Mouse (Mus musculus): Measurements from ENCODE around the gene Klre1. TPM values are rescaled to one million over a fixed set of nuclear protein-coding genes. Genes with fewer than 3 reads are reported as not detected.

The Klre1 gene
- polyA plus RNA-seq, 1 experiment from 2014 or later = not detected

Other genes with a start within 250 kb of the Klre1 start
- not detected in 2 replicates for gene 4922502D21Rik, start 246.1 kb upstream of the Klre1 start, polyA plus RNA-seq (2015; fragmentation: Nextera tagmentation; extraction: Ambion mirVana)
- 1.1 and 1.3 TPM in 2 replicates for gene Clec12a, start 235.2 kb upstream of the Klre1 start, polyA plus RNA-seq (2015; fragmentation: Nextera tagmentation; extraction: Ambion mirVana)
- 0.12 and 0.21 TPM in 2 replicates for gene Clec12b, start 192.0 kb upstream of the Klre1 start, polyA plus RNA-seq (2015; fragmentation: Nextera tagmentation; extraction: Ambion mirVana)
- gene Clec1b, start 180.6 kb upstream of the Klre1 start, polyA plus RNA-seq (2015; fragmentation: Nextera tagmentation; extraction: Ambion mirVana) = 3.9 and 4.7 TPM in 2 replicates
- 0.39 and 0.45 TPM in 2 replicates for gene Clec9a, start 169.0 kb upstream of the Klre1 start, polyA plus RNA-seq (2015; fragmentation: Nextera tagmentation; extraction: Ambion mirVana)
- 6.2 and 8.6 TPM in 2 replicates for gene Clec1a, start 125.9 kb upstream of the Klre1 start, polyA plus RNA-seq (2015; fragmentation: Nextera tagmentation; extraction: Ambion mirVana)
- 0.30 and 0.39 TPM in 2 replicates for gene Olr1, start 70.7 kb upstream of the Klre1 start, polyA plus RNA-seq (2015; fragmentation: Nextera tagmentation; extraction: Ambion mirVana)
- gene Tmem52b, start 65.3 kb upstream of the Klre1 start, polyA plus RNA-seq (2015; fragmentation: Nextera tagmentation; extraction: Ambion mirVana) = 0.05 TPM in 1 of 2 replicates, not detected in the other
- gene Gabarapl1, start 44.7 kb upstream of the Klre1 start, polyA plus RNA-seq (2015; fragmentation: Nextera tagmentation; extraction: Ambion mirVana) = 39.7 and 41.8 TPM in 2 replicates
- 1.0 and 2.6 TPM in 2 replicates for gene Klrd1, start 13.9 kb downstream of the Klre1 start, polyA plus RNA-seq (2015; fragmentation: Nextera tagmentation; extraction: Ambion mirVana)
- 0.75 and 1.2 TPM in 2 replicates for gene Klrk1, start 46.0 kb downstream of the Klre1 start, polyA plus RNA-seq (2015; fragmentation: Nextera tagmentation; extraction: Ambion mirVana)
- gene Klrc3, start 65.4 kb downstream of the Klre1 start, polyA plus RNA-seq (2015; fragmentation: Nextera tagmentation; extraction: Ambion mirVana) = not detected in 2 replicates
- 0.14 and 0.47 TPM in 2 replicates for gene Klrc2, start 82.8 kb downstream of the Klre1 start, polyA plus RNA-seq (2015; fragmentation: Nextera tagmentation; extraction: Ambion mirVana)
- 0.17 and 0.84 TPM in 2 replicates for gene Klrc1, start 101.1 kb downstream of the Klre1 start, polyA plus RNA-seq (2015; fragmentation: Nextera tagmentation; extraction: Ambion mirVana)
- not detected in 2 replicates for gene Klri1, start 139.2 kb downstream of the Klre1 start, polyA plus RNA-seq (2015; fragmentation: Nextera tagmentation; extraction: Ambion mirVana)
- gene Klri2, start 162.6 kb downstream of the Klre1 start, polyA plus RNA-seq (2015; fragmentation: Nextera tagmentation; extraction: Ambion mirVana) = 0.07 TPM in 1 of 2 replicates, not detected in the other
- gene Gm156, start 206.4 kb downstream of the Klre1 start, polyA plus RNA-seq (2015; fragmentation: Nextera tagmentation; extraction: Ambion mirVana) = not detected in 2 replicates